Mouse (Mus musculus) heart, embryonic 13.5 days (tissue): Measurements from ENCODE around the gene Nmnat3. TPM values are rescaled to one million over a fixed set of nuclear protein-coding genes. Genes with fewer than 3 reads are reported as not detected.

Experiments
- ATAC-seq: fragments of 200-750 bp; cut with Nextera tagmentation; 2 replicates; pipeline ENCODE4 v1.8.0; 2017; ENCODE audit warnings: moderate TSS enrichment; ENCODE audit not compliant: insufficient number of reproducible peaks, low FRiP score, low TSS enrichment; ENCODE audit errors: extremely low read depth
- H3K27ac ChIP-seq: fragments of 300-500 bp; sonication (generic); replicated peaks from 2 replicates; pipeline ENCODE4 v1.5.1; 2015; ENCODE audit warnings: moderate library complexity, mild to moderate bottlenecking, inconsistent platforms
- H3K27me3 ChIP-seq: fragments of 300-500 bp; sonication (generic); replicated peaks from 2 replicates; pipeline ENCODE4 v1.6.1; 2015; ENCODE audit warnings: mild to moderate bottlenecking, inconsistent platforms
- H3K36me3 ChIP-seq: fragments of 300-500 bp; sonication (generic); 2 replicates; pipeline ENCODE4 v1.6.1; 2015; ENCODE audit warnings: mild to moderate bottlenecking, inconsistent platforms
- H3K4me1 ChIP-seq: fragments of 300-500 bp; sonication (generic); 2 replicates; pipeline ENCODE4 v1.6.1; 2015; ENCODE audit warnings: inconsistent platforms
- H3K4me2 ChIP-seq: fragments of 300-500 bp; sonication (generic); 2 replicates; pipeline ENCODE4 v1.6.1; 2015; ENCODE audit warnings: inconsistent platforms, mild to moderate bottlenecking, moderate library complexity
- H3K4me3 ChIP-seq: fragments of 300-500 bp; sonication (generic); 2 replicates; pipeline ENCODE4 v1.5.1; 2015; ENCODE audit warnings: moderate library complexity, mild to moderate bottlenecking, inconsistent platforms
- H3K9ac ChIP-seq: fragments of 300-500 bp; sonication (generic); 2 replicates; pipeline ENCODE4 v1.6.1; 2015; ENCODE audit warnings: inconsistent platforms, mild to moderate bottlenecking, moderate library complexity
- H3K9me3 ChIP-seq: fragments of 300-500 bp; sonication (generic); 2 replicates; pipeline ENCODE4 v1.6.1; 2016; ENCODE audit warnings: inconsistent platforms
- WGBS: fragments of 180-500 bp; shearing (Covaris S2); methylation state at CpG from one replicate; pipeline ENCODE4 v1.1.7; 2015; ENCODE audit warnings: mixed read lengths; 5-methylcytosine and 5-hydroxymethylcytosine counted together
- polyA plus RNA-seq: library from polyadenylated mRNA; unstranded; fragments of >200 nt; fragmentation: Nextera tagmentation; extraction: Ambion mirVana; gene quantifications from 2 replicates; pipeline ENCODE4 v1.2.1, GENCODE M21; 2015

The Nmnat3 gene
- polyA plus RNA-seq, 1 experiment from 2014 or later: 8.7 TPM

GRCm38 (mm10) chr9:98397866-98398265 lies 110.6 kb downstream of the Nmnat3 start:
- no peaks in the 10 kb centered on the region for H3K36me3 ChIP-seq
- no peak overlapping the region for H3K4me3 ChIP-seq
- no peaks in the 10 kb centered on the region for H3K27me3 ChIP-seq
- H3K27ac ChIP-seq: no peak overlapping the region
- ATAC-seq: no peak
- WGBS: 79% methylated on average over 3 of the region's 3 CpGs
- no peaks in the 10 kb centered on the region for H3K9me3 ChIP-seq
- no peak overlapping the region for H3K4me2 ChIP-seq
- no peak overlapping the region for H3K9ac ChIP-seq
- no peaks in the 10 kb centered on the region for H3K4me1 ChIP-seq

DNA sequence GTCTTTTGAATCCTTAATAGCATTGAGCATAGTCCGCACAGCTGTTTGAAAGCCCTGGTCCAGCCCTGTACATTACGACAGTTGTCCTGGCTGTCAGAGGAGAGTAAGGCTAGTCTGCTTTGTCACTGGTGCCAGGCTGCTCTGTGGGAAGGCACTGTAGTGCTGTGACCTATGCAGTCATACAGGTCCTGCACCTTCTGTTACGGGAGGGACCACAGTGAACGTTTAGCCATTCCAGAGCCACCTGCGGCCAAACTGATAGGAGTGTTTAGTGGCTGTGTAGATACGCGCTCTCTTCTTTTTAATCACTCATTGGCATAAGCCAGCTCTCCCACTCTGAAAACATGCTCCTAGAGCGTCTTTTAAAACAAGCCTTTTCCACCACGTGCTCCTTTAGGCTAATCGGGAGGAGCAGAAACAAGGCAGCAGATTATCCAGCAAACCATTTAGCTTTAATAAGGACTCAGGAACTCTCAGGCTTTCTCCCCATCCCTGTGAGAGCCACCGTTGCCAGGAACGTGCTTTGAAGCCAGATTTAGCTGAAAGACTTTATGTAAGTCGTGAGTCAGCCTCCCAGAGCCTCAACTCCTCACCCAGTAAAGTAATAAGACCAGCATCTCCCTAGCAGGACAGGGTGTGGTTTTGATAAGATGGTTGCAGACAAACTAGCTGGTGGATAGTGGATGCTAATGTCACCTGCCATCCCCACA lies 113.1 kb downstream of the Nmnat3 start:
- WGBS: 74% methylated on average over 13 of the region's 13 CpGs
- no peak for ATAC-seq
- no peaks in the 10 kb centered on the region for H3K27me3 ChIP-seq
- no peaks in the 10 kb centered on the region for H3K4me1 ChIP-seq
- H3K4me2 ChIP-seq: no peak overlapping the region
- H3K9me3 ChIP-seq: no peaks in the 10 kb centered on the region
- no peak overlapping the region for H3K27ac ChIP-seq
- no peak overlapping the region for H3K9ac ChIP-seq
- H3K4me3 ChIP-seq: no peak overlapping the region
- no peaks in the 10 kb centered on the region for H3K36me3 ChIP-seq

DNA sequence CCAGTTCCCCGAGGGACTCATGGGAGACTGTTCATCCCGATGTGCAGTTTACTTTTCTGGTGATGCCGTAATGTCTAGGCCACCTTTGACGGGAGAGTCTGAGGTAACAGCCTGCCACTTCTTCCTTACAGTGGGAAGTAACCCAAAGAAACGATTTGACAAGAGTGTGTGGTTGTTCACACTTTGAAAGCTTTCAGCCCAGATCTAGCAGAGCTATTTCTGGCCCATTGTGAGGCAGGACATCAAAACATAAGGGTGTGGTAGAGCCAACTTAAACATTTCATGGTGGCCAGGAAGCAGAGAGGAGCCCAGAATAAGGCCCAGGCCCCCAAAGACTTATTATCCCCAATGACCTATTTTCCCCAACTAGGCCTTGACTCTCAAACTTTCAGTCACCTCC lies 114.4 kb downstream of the Nmnat3 start:
- no peak overlapping the region for H3K4me3 ChIP-seq
- H3K27me3 ChIP-seq: no peaks in the 10 kb centered on the region
- 77% methylated on average over 5 of the region's 5 CpGs for WGBS

DNA sequence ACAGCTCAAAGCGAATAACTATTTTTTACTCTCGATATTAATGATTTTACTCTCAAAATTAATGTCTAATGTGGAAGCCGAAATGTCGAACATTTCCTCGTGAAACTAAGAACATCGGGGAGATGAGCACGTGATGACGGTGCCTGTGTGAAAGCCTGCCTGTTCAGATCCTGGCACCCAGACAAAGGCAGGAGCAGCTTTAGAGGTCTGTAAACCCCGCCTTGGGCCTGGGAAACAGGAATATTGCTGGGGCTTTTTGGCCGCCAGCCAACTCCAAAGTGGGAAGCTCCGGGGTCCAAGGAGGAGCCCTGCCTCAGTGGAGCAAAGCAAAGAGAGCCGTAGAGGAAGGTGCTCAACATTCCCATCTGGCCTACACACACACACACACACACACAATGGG lies 120.5 kb downstream of the Nmnat3 start:
- 81% methylated on average over 12 of the region's 12 CpGs for WGBS
- Histone ChIP-seq H3K9ac (no peak overlapping the region), H3K27ac (no peak overlapping the region), H3K4me2 (no peak overlapping the region), H3K4me3 (no peak overlapping the region), H3K9me3 (no peaks in the 10 kb centered on the region), H3K36me3 (no peaks in the 10 kb centered on the region), H3K27me3 (no peaks in the 10 kb centered on the region), H3K4me1 (no peaks in the 10 kb centered on the region)
- no peak for ATAC-seq

More for the DNA sequence above, 114.4 kb downstream of the Nmnat3 start:
- no peak overlapping the region for H3K27ac ChIP-seq
- no peaks in the 10 kb centered on the region for H3K4me1 ChIP-seq
- no peak for ATAC-seq
- no peaks in the 10 kb centered on the region for H3K36me3 ChIP-seq
- no peaks in the 10 kb centered on the region for H3K9me3 ChIP-seq
- no peak overlapping the region for H3K9ac ChIP-seq
- H3K4me2 ChIP-seq: no peak overlapping the region

- no peaks in the 10 kb centered on the region for H3K4me1 ChIP-seq
- H3K9me3 ChIP-seq: no peaks in the 10 kb centered on the region
- H3K4me2 ChIP-seq: no peak overlapping the region
- no peak for ATAC-seq
- no peaks in the 10 kb centered on the region for H3K36me3 ChIP-seq
- H3K27me3 ChIP-seq: no peaks in the 10 kb centered on the region
- no peak overlapping the region for H3K27ac ChIP-seq
- H3K4me3 ChIP-seq: no peak overlapping the region
- 33% methylated on average over 3 of the region's 3 CpGs for WGBS
- H3K9ac ChIP-seq: no peak overlapping the region
These were observed 121.9 kb downstream of the Nmnat3 start for GRCm38 (mm10) chr9:98409137-98409536.

GRCm38 (mm10) chr9:98415427-98415826 lies 128.2 kb downstream of the Nmnat3 start:
- Histone ChIP-seq H3K4me1 (no peaks in the 10 kb centered on the region), H3K4me2 (no peak overlapping the region), H3K9me3 (peaks cover 7% of the 10 kb centered on the region; the same call in 1 of the 2 replicates), H3K36me3 (no peaks in the 10 kb centered on the region), H3K27ac (no peak overlapping the region), H3K27me3 (0 out of 2 replicates have a peak, but pooled peaks cover 5% of the 10 kb centered on the region), H3K9ac (no peak overlapping the region), H3K4me3 (no peak overlapping the region)
- 82% methylated on average over 4 of the region's 4 CpGs for WGBS
- ATAC-seq: no peak

- Histone ChIP-seq H3K9ac (no peak overlapping the region), H3K4me3 (no peak overlapping the region), H3K4me1 (no peaks in the 10 kb centered on the region), H3K9me3 (peaks cover 7% of the 10 kb centered on the region; the same call in 1 of the 2 replicates), H3K36me3 (no peaks in the 10 kb centered on the region), H3K27me3 (peaks cover 5% of the 10 kb centered on the region; the same call in 1 of the 2 replicates), H3K27ac (no peak overlapping the region), H3K4me2 (no peak overlapping the region)
- no peak for ATAC-seq
- WGBS: 48% methylated on average over 7 of the region's 7 CpGs
These were observed 130.7 kb downstream of the Nmnat3 start for GRCm38 (mm10) chr9:98417919-98418318.

GRCm38 (mm10) chr9:98418346-98418745 lies 131.1 kb downstream of the Nmnat3 start:
- WGBS: 91% methylated on average over 3 of the region's 3 CpGs

GRCm38 (mm10) chr9:98420666-98421065 lies 133.4 kb downstream of the Nmnat3 start:
- no peak overlapping the region for H3K9ac ChIP-seq
- no peak overlapping the region for H3K27ac ChIP-seq
- peaks cover 7% of the 10 kb centered on the region; the same call in 1 of the 2 replicates for H3K9me3 ChIP-seq
- H3K4me1 ChIP-seq: peaks cover 8% of the 10 kb centered on the region
- no peaks in the 10 kb centered on the region for H3K36me3 ChIP-seq
- no peak for ATAC-seq
- WGBS: 75% methylated on average over 1 of the region's 1 CpGs
- no peak overlapping the region for H3K4me3 ChIP-seq
- H3K4me2 ChIP-seq: no peak overlapping the region
- H3K27me3 ChIP-seq: peaks cover 15% of the 10 kb centered on the region

More at GRCm38 (mm10) chr9:98418346-98418745, 131.1 kb downstream of the Nmnat3 start:
- no peak for ATAC-seq
- H3K27ac ChIP-seq: no peak overlapping the region
- peaks cover 8% of the 10 kb centered on the region; the same call in 1 of the 2 replicates for H3K27me3 ChIP-seq
- no peaks in the 10 kb centered on the region for H3K4me1 ChIP-seq
- H3K9me3 ChIP-seq: peaks cover 7% of the 10 kb centered on the region; the same call in 1 of the 2 replicates
- no peak overlapping the region for H3K9ac ChIP-seq
- H3K36me3 ChIP-seq: no peaks in the 10 kb centered on the region
- no peak overlapping the region for H3K4me2 ChIP-seq
- no peak overlapping the region for H3K4me3 ChIP-seq

DNA sequence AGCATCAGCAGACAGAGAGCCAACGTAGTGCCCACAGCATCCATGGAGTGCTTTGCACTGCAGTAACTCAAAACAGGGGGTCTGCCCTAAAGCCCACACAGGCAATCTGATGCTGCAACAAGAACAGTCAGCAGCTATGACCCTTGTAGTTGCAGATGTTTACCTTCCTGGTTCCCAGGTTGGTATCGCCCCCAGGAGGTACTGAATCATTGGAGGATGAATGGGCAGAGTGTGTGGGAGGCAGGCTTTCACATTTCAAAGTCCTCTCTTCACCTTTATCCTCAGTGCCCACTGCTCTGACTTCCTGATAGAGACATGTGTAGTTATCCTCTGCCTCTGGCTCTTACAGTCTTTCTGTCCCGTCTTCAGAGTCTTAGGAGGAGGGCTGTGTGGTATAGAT lies 134.7 kb downstream of the Nmnat3 start:
- H3K4me3 ChIP-seq: no peak overlapping the region
- no peak overlapping the region for H3K27ac ChIP-seq
- ATAC-seq: no peak
- H3K4me1 ChIP-seq: peaks cover 20% of the 10 kb centered on the region
- no peak overlapping the region for H3K4me2 ChIP-seq
- H3K9me3 ChIP-seq: peaks cover 4% of the 10 kb centered on the region; the same call in 1 of the 2 replicates
- no peak overlapping the region for H3K9ac ChIP-seq
- peaks cover 26% of the 10 kb centered on the region for H3K27me3 ChIP-seq
- WGBS: 44% methylated on average over 3 of the region's 3 CpGs
- H3K36me3 ChIP-seq: 0 out of 2 replicates have a peak, but pooled peaks cover 2% of the 10 kb centered on the region

DNA sequence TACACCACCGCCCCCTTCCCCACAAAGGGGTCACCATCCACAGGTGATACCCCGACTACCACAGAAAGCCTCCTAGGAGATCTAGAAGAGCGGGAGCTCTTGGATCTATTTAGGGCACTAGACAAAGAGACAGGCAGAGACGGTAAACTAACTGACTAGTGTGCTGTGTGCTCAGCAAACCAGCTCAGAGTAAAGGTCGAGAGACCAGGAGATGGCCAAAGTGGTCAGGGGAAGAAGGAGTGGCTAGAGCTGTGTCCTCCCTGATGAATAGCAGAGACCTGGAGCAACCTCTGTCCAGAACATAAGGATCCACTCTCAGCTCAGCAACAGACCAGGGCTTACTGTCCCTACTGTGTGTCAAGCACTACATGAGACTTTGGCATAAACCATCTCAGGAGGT lies 135.4 kb downstream of the Nmnat3 start, which contains the start of gene Rbp1:
Gene Rbp1, plus strand, starts transcription at position 306 of the 400 bp plus-strand sequence.
- no peak within 1 kb of the TSS for H3K4me3 ChIP-seq
- H3K9me3 ChIP-seq: no peaks in the 10 kb centered on the region
- H3K27me3 ChIP-seq: peaks cover 26% of the 10 kb centered on the region
- ATAC-seq: no peak
- H3K4me1 ChIP-seq: peaks cover 27% of the 10 kb centered on the region
- H3K27ac ChIP-seq: no peak within 1 kb of the TSS
- H3K36me3 ChIP-seq: peaks cover 6% of the 10 kb centered on the region; the same call in 1 of the 2 replicates
- 64% methylated on average over 5 of the region's 5 CpGs for WGBS
- H3K4me2 ChIP-seq: peak within 1 kb of the TSS; percentile 80; the same call in 1 of the 2 replicates
- no peak within 1 kb of the TSS for H3K9ac ChIP-seq

GRCm38 (mm10) chr9:98423691-98424090 lies 136.5 kb downstream of the Nmnat3 start:
- H3K27ac ChIP-seq: no peak overlapping the region
- H3K27me3 ChIP-seq: peaks cover 26% of the 10 kb centered on the region
- ATAC-seq: no peak
- peaks cover 6% of the 10 kb centered on the region; the same call in 1 of the 2 replicates for H3K36me3 ChIP-seq
- H3K4me3 ChIP-seq: no peak overlapping the region
- H3K4me1 ChIP-seq: peaks cover 38% of the 10 kb centered on the region
- WGBS: 11% methylated on average over 4 of the region's 4 CpGs
- H3K9ac ChIP-seq: no peak overlapping the region
- peak overlapping the region; percentile 80 for H3K4me2 ChIP-seq
- no peaks in the 10 kb centered on the region for H3K9me3 ChIP-seq
